Mouse (Mus musculus) liver, embryonic 11.5 days (tissue): ENCODE results near the gene Zcchc18. TPM values are rescaled to one million over a fixed set of nuclear protein-coding genes. Genes with fewer than 3 reads are reported as not detected.
"Not testable (repeated sequence)": the region's sequence is repeated elsewhere in the genome, so short reads cannot be mapped to it uniquely, and the experiment has no call there.

ENCODE experiments used
- ATAC-seq: fragments of 200-750 bp; cut with Nextera tagmentation; replicated peaks from 2 replicates; pipeline ENCODE4 v1.8.0; 2017; ENCODE audit warnings: moderate number of reproducible peaks, mild to moderate bottlenecking, moderate TSS enrichment, moderate library complexity; ENCODE audit not compliant: low FRiP score
- DNase-seq: peaks from one replicate; pipeline ENCODE4 v3.0.0-alpha.2; 2017; ENCODE audit warnings: low spot score
- H3K27ac ChIP-seq: fragments of 300-500 bp; sonication (generic); 2 replicates; pipeline ENCODE4 v1.5.1; 2014; ENCODE audit warnings: mild to moderate bottlenecking, low read depth, low read length, control low read depth
- H3K27me3 ChIP-seq: fragments of 300-500 bp; sonication (generic); replicated peaks from 2 replicates; pipeline ENCODE4 v1.6.1; 2014; ENCODE audit warnings: low read length, mixed read lengths; ENCODE audit not compliant: control insufficient read depth, insufficient read depth
- H3K36me3 ChIP-seq: fragments of 300-500 bp; sonication (generic); 2 replicates; pipeline ENCODE4 v1.6.1; 2014; ENCODE audit warnings: mild to moderate bottlenecking, low read length, moderate library complexity, mixed read lengths; ENCODE audit not compliant: control insufficient read depth, insufficient read depth
- H3K4me1 ChIP-seq: fragments of 300-500 bp; sonication (generic); replicated peaks from 2 replicates; pipeline ENCODE4 v1.6.1; 2014; ENCODE audit warnings: low read length, mixed read lengths; ENCODE audit not compliant: control insufficient read depth, insufficient read depth
- H3K4me2 ChIP-seq: fragments of 300-500 bp; sonication (generic); 2 replicates; pipeline ENCODE4 v1.6.1; 2014; ENCODE audit warnings: mild to moderate bottlenecking, control low read depth, moderate library complexity
- H3K4me3 ChIP-seq: fragments of 300-500 bp; sonication (generic); 2 replicates; pipeline ENCODE4 v1.5.1; 2014; ENCODE audit warnings: low read depth, low read length, control low read depth
- H3K9ac ChIP-seq: fragments of 300-500 bp; sonication (generic); 2 replicates; pipeline ENCODE4 v1.6.1; 2014; ENCODE audit warnings: low read depth, low read length, control low read depth
- H3K9me3 ChIP-seq: fragments of 300-500 bp; sonication (generic); 2 replicates; pipeline ENCODE4 v1.6.1; 2016; ENCODE audit warnings: low read length, inconsistent platforms, mixed read lengths; ENCODE audit not compliant: control insufficient read depth
- WGBS: fragments of 180-500 bp; shearing (Covaris S2); extraction: QIAGEN DNeasy Blood & Tissue Kit; methylation state at CpG from one replicate; pipeline ENCODE4 v1.1.7; 2014; 5-methylcytosine and 5-hydroxymethylcytosine counted together
- polyA plus RNA-seq: library from polyadenylated mRNA; unstranded; fragments of >200 nt; fragmentation: Nextera tagmentation; extraction: Ambion mirVana; gene quantifications from 2 replicates; pipeline ENCODE4 v1.2.1, GENCODE M21; 2014

The Zcchc18 gene
- 2.6 and 3.0 TPM in 2 replicates for polyA plus RNA-seq

DNA sequence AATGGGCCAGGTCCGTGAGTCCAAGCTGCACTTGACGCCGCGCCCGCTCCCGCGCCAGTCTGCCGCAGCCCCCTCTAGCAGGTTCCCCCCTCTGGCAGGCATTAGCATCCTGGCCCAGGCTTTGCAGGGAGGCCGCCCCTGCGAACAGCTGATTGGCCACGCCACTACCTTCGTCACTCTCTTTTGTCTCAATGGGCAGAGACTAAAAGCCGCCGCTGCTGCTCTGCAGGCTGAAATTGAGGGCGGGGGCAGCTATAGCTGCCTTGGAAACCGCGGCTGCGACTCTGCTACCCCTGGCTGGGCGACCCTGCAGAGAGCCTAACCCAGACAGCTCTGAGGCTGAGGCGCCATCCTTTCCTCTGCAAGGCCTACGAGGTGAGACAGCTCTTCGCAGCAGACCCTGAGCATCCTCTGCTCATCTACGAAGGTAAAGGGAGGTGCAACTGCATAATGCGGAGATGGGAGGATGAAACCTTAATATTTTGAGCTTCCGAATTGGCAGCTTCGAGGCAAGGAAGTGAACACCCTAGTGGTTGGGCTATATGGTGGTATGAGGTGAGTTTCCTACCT is at the start of gene Zcchc18:
TSS of gene Zcchc18 (plus strand) at position 178 of the 570 bp plus-strand sequence.
- H3K4me3 ChIP-seq = peak within 1 kb of the TSS; percentile 33
- peaks cover 25% of the 10 kb centered on the region for H3K27me3 ChIP-seq
- peak within 1 kb of the TSS; percentile 56 for H3K4me2 ChIP-seq
- 15% methylated on average over 26 of the region's 26 CpGs for WGBS
- no peaks in the 10 kb centered on the region for H3K4me1 ChIP-seq
- no peak within 1 kb of the TSS for H3K9ac ChIP-seq
- ATAC-seq (peak; percentile 68), DNase-seq (peak; percentile 54)
- H3K36me3 ChIP-seq = no peaks in the 10 kb centered on the region
- H3K9me3 ChIP-seq = no peaks in the 10 kb centered on the region
- H3K27ac ChIP-seq = no peak within 1 kb of the TSS

DNA sequence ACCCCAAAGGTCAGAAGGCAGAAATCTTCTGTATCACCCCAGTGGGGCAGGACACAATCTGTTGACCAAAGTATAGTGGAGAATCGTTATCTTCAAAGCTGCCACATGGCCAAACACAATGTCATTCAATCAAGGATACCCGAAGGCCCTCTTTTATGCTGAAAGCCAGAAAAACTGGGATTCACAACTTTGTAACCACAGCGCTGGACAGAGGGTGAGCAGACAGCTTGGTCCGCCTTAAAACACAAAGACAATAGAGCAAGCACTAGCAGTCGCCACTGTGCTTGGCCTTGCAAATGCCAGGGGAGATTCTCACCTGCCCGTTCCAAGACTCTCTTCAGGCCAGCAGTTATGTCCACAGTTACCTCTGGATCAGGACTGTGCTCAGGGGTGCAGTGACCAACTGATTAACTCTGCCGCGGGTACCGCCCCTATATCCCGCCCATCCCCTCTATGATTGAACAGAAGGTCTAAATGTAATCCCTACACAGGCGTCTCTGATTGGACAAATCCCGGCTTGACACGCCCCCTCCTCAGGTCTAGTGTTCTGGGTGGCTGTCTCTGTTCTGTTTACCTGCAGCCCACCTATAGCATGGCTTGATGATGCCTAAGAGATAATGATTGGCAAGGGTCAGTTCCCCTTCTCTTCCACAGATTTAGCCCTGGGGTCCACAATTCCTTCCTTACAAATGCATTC is 35.2 kb upstream of the Zcchc18 start:
- H3K36me3 ChIP-seq, H3K9ac ChIP-seq, H3K4me1 ChIP-seq, H3K4me3 ChIP-seq, H3K27ac ChIP-seq, H3K9me3 ChIP-seq, H3K27me3 ChIP-seq, DNase-seq: not testable (repeated sequence)
- peak overlapping the region; percentile 33 for H3K4me2 ChIP-seq
- peak; percentile 82 for ATAC-seq
- WGBS = 33% methylated on average over 13 of the region's 13 CpGs

DNA sequence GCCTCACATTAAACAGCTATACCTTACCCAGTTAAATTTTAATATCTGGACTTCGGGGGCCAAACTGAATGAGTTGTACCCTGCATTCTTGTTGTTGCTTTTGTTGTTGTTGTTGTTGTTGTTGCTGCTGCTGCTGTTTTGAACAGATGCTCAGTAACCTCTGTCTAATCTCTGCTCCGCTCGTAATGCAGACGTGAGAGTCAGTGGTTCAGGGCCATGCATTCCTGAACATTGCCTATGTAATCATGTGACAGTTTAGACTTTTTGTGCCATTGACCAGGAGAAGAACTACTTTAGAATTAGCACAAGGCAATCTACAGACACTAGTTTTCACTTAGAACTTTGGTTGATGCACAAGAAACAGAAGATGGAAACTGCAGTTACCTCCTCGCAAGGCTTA is 34.7 kb upstream of the Zcchc18 start:
- not testable (repeated sequence) for ATAC-seq, H3K4me2 ChIP-seq, DNase-seq, H3K27ac ChIP-seq, H3K4me1 ChIP-seq, H3K9me3 ChIP-seq, H3K4me3 ChIP-seq, H3K9ac ChIP-seq, H3K36me3 ChIP-seq, H3K27me3 ChIP-seq
- 58% methylated on average over 5 of the region's 5 CpGs for WGBS

- Histone ChIP-seq H3K4me3 (no peak overlapping the region), H3K9me3 (no peaks in the 10 kb centered on the region), H3K36me3 (no peaks in the 10 kb centered on the region), H3K4me1 (no peaks in the 10 kb centered on the region), H3K9ac (no peak overlapping the region), H3K27ac (no peak overlapping the region), H3K27me3 (no peaks in the 10 kb centered on the region), H3K4me2 (no peak overlapping the region)
- ATAC-seq (no peak), DNase-seq (no peak)
- WGBS = 16% methylated on average over 2 of the region's 2 CpGs
These were observed 33.3 kb upstream of the Zcchc18 start for GRCm38 (mm10) chrX:136959688-136960087.

DNA sequence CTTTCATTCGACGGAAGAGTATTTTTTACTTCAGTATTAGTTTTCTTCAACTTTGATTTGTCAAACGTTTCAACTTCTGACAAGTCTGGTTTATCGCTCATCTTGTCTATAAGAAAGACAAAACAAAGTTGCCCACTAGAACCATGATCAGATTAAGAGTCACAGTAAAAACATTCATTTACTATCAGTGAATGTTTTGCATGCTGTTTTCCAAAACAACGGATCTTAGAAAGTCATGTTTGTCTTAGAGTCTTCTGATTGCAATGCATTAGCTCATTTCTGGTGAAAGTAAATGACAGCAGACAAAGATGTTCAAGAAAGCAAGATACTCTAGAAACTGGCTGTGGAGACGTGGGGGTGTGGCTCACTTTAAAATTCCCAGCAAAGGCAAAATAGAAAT is 17.6 kb upstream of the Zcchc18 start, which contains the start of gene Tmsb15b2:
TSS of gene Tmsb15b2 (minus strand) at position 101 of the 400 bp plus-strand sequence.
- H3K27me3 ChIP-seq, ATAC-seq, H3K9ac ChIP-seq, DNase-seq, H3K9me3 ChIP-seq, H3K4me1 ChIP-seq, H3K36me3 ChIP-seq, H3K27ac ChIP-seq: not testable (repeated sequence)
- WGBS = 80% methylated on average over 6 of the region's 6 CpGs
- peak within 1 kb of the TSS; percentile 57 for H3K4me2 ChIP-seq
- peak within 1 kb of the TSS; percentile 39; the same call in 1 of the 2 replicates for H3K4me3 ChIP-seq

DNA sequence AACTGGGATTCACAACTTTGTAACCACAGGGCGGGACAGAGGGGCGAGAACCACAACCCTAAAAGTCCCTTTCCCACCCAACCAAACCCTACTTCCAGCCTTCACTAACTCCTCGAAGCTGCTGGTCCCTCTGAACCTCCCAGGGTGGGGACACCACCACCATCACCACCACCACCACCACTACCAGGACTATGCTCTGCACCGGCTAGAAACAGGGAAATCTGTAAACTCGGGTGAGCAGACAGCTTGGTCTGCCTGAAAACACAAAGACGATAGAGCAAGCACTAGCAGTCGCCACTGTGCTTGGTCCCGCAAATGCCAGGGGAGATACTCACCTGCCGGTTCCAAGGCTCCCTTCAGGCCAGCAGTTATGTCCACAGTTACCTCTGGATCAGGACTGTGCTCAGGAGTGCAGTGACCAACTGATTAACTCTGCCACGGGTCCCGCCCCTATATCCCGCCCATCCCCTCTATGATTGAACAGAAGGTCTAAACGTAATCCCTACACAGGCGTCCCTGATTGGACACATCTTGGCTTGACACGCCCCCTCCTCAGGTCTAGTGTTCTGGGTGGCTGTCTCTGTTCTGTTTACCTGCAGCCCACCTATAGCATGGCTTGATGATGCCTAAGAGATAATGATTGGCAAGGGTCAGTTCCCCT is 16.4 kb upstream of the Zcchc18 start, which contains the start of the genes Tmsb15l and Tmsb15b1:
TSS of gene Tmsb15l (minus strand) at position 446 of the 661 bp plus-strand sequence.
TSS of gene Tmsb15b1 (minus strand) at position 451 of the 661 bp plus-strand sequence.
- Histone ChIP-seq H3K27ac (no peak within 1 kb of the TSS), H3K4me2 (peak within 1 kb of the TSS; percentile 57), H3K9me3 (no peaks in the 10 kb centered on the region), H3K27me3 (no peaks in the 10 kb centered on the region), H3K4me1 (no peaks in the 10 kb centered on the region), H3K4me3 (peak within 1 kb of the TSS; percentile 39), H3K36me3 (no peaks in the 10 kb centered on the region), H3K9ac (no peak within 1 kb of the TSS)
- DNase-seq = peak; percentile 47
- ATAC-seq = peak; percentile 99
- WGBS = 22% methylated on average over 15 of the region's 15 CpGs

- H3K27me3 ChIP-seq = no peaks in the 10 kb centered on the region
- no peaks in the 10 kb centered on the region for H3K9me3 ChIP-seq
- no peaks in the 10 kb centered on the region for H3K4me1 ChIP-seq
- H3K36me3 ChIP-seq = no peaks in the 10 kb centered on the region
- ATAC-seq (no peak), DNase-seq (no peak)
- H3K9ac ChIP-seq = no peak overlapping the region
- H3K4me2 ChIP-seq = no peak overlapping the region
- H3K4me3 ChIP-seq = no peak overlapping the region
- no peak overlapping the region for H3K27ac ChIP-seq
These were observed 14.3 kb upstream of the Zcchc18 start for GRCm38 (mm10) chrX:136978616-136979015.

DNA sequence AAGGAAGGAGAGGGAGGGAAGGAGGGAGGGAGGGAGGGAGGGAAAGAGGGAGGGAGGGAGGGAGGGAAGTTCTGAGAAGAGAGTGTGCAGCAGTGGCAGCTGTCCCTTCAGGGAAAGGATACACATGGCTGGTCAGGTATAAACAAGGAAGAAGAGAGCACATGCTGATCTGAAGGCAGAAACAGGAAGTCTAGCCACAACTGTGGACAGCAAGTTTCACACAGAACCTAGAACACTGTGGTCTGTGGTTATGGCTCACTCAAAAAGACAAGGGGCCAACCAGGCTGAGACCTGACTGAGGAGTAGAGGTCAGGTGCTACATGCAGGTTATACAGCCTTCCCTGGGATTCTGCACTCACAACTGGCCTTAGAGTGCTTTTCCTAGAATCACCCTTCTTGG is 6.9 kb upstream of the Zcchc18 start:
- Histone ChIP-seq H3K4me2 (no peak overlapping the region), H3K27ac (no peak overlapping the region), H3K9ac (no peak overlapping the region), H3K9me3 (no peaks in the 10 kb centered on the region), H3K36me3 (no peaks in the 10 kb centered on the region), H3K27me3 (0 out of 2 replicates have a peak, but pooled peaks cover under 1% of the 10 kb centered on the region), H3K4me1 (no peaks in the 10 kb centered on the region), H3K4me3 (no peak overlapping the region)
- DNase-seq = no peak
- no peak for ATAC-seq
